ENCODE assay signal across 13 mouse cellular contexts in genomic region chr11:11942320-11943217, GRCm38 (mm10). TPM values are rescaled to one million over a fixed set of nuclear protein-coding genes. Genes with fewer than 3 reads are reported as not detected.
A peak's percentile ranks its signal among the peaks of the same experiment; 100 is the strongest.
DNase-seq lines count a peak whose midpoint lies in the region; ATAC-seq and TF ChIP-seq lines count a peak whose summit lies in the region.
"Had no signal": no experiment of that assay in that cellular context is flagged by ENCODE, and none has a peak within 500 bp of the region (broad histone marks: within the 10 kb centered on the region; RNA-seq: fewer than 3 reads in every experiment).

No protein-coding gene starts in this region.

- no peak overlapping the region for H3K9ac ChIP-seq in forebrain, postnatal 0 days
- peak overlapping the region; percentile 42; the same call in 1 of the 2 replicates for H3K9ac ChIP-seq in liver, adult 2 months (ENCODE audit: low read depth, low read length)
- H3K9ac ChIP-seq in liver, embryonic 12.5 days, result no peak overlapping the region
- H3K9ac ChIP-seq in intestine, embryonic 14.5 days (ENCODE audit: low read length), result no peak overlapping the region
- H3K9ac ChIP-seq: midbrain, embryonic 15.5 days had no signal

- H3K9me3 ChIP-seq in forebrain, embryonic 10.5 days, result no peaks in the 10 kb centered on the region
- H3K9me3 ChIP-seq in forebrain, postnatal 0 days (ENCODE audit: low read length), result no peaks in the 10 kb centered on the region
- H3K9me3 ChIP-seq in liver, embryonic 12.5 days (replicated peaks), result no peaks in the 10 kb centered on the region
- H3K9me3 ChIP-seq in intestine, embryonic 14.5 days (ENCODE audit: control insufficient read depth, low read length), result no peaks in the 10 kb centered on the region
- H3K9me3 ChIP-seq: midbrain, embryonic 15.5 days had no signal

- no peak for TF ChIP-seq POLR2A in liver, adult 2 months (IDR thresholded peaks at IDR 0.05; ENCODE audit: extremely low read depth, insufficient read depth, low read length)

- H3K4me2 ChIP-seq in forebrain, postnatal 0 days (ENCODE audit: low read depth), result no peak overlapping the region
- no peak overlapping the region for H3K4me2 ChIP-seq in liver, embryonic 12.5 days
- H3K4me2 ChIP-seq in intestine, embryonic 14.5 days (ENCODE audit: low read length), result no peak overlapping the region
- H3K4me2 ChIP-seq: midbrain, embryonic 15.5 days had no signal

- 35% methylated on average over 6 of the region's 6 CpGs for WGBS in forebrain, embryonic 10.5 days
- WGBS in forebrain, postnatal 0 days, result 51% methylated on average over 6 of the region's 6 CpGs
- WGBS in liver, adult 2 months, result 62% methylated on average over 6 of the region's 6 CpGs
- WGBS in liver, embryonic 12.5 days (ENCODE audit: insufficient replicate concordance), result 65% methylated on average over 6 of the region's 6 CpGs
- 69% methylated on average over 6 of the region's 6 CpGs for WGBS in intestine, embryonic 14.5 days

- intact Hi-C loops in left cerebral cortex, postnatal 36 days (cut with DNase I), result no loop called here

- peaks cover 61% of the 10 kb centered on the region for H3K27me3 ChIP-seq in forebrain, embryonic 10.5 days (ENCODE audit: poor library complexity, severe bottlenecking)
- no peaks in the 10 kb centered on the region for H3K27me3 ChIP-seq in forebrain, postnatal 0 days (ENCODE audit: insufficient read depth, low read length)
- no peaks in the 10 kb centered on the region for H3K27me3 ChIP-seq in liver, adult 2 months (ENCODE audit: control insufficient read depth, insufficient read depth, low read length)
- no peaks in the 10 kb centered on the region for H3K27me3 ChIP-seq in liver, embryonic 12.5 days (replicated peaks)
- H3K27me3 ChIP-seq in intestine, embryonic 14.5 days (replicated peaks; ENCODE audit: control insufficient read depth, insufficient read depth, low read length), result no peaks in the 10 kb centered on the region
- H3K27me3 ChIP-seq: midbrain, embryonic 15.5 days had no signal

- no peak for TF ChIP-seq CTCF in forebrain, postnatal 0 days (IDR thresholded peaks at IDR 0.05; ENCODE audit: low read depth)
- TF ChIP-seq CTCF in liver, adult 2 months (IDR thresholded peaks at IDR 0.05; ENCODE audit: low read depth, low read length), result no peak

- H3K4me1 ChIP-seq in forebrain, embryonic 10.5 days, result peaks cover 47% of the 10 kb centered on the region
- no peaks in the 10 kb centered on the region for H3K4me1 ChIP-seq in forebrain, postnatal 0 days (ENCODE audit: insufficient read depth)
- peaks cover 11% of the 10 kb centered on the region for H3K4me1 ChIP-seq in liver, adult 2 months (ENCODE audit: control insufficient read depth, insufficient read depth, low read length)
- H3K4me1 ChIP-seq in liver, embryonic 12.5 days, result peaks cover 20% of the 10 kb centered on the region
- H3K4me1 ChIP-seq in intestine, embryonic 14.5 days (replicated peaks; ENCODE audit: control insufficient read depth, insufficient read depth, low read length), result peaks cover 7% of the 10 kb centered on the region; the same call in 1 of the 2 replicates
- H3K4me1 ChIP-seq: midbrain, embryonic 15.5 days had no signal

- peak; percentile 40 for DNase-seq in forebrain, embryonic 10.5 days (ENCODE audit: extremely low spot score, low spot score)
- DNase-seq in forebrain, postnatal 0 days, result no peak
- DNase-seq in liver, adult 2 months (ENCODE audit: extremely low read depth, low read depth, low spot score), result peak; percentile 58
- no peak for DNase-seq in intestine, embryonic 14.5 days (ENCODE audit: low spot score)
- peak; percentile 79 for DNase-seq in retina, postnatal 1 day
- no peak for DNase-seq in left cerebral cortex, postnatal 36 days (ENCODE audit: low spot score in 2 of 2)
- no peak for DNase-seq in spleen, adult 18-20 months
- DNase-seq: cerebellum, adult 2 months; thymus, adult 2 months had no signal

- H3K79me2 ChIP-seq in liver, adult 2 months (ENCODE audit: control insufficient read depth, insufficient read depth, low read length), result no peaks in the 10 kb centered on the region

- no peak for ATAC-seq in forebrain, postnatal 0 days
- no peak for ATAC-seq in liver, embryonic 12.5 days
- peak; percentile 71; the same call in 1 of the 2 replicates for ATAC-seq in intestine, embryonic 14.5 days (replicated peaks; ENCODE audit: low FRiP score, low TSS enrichment, low read depth)
- ATAC-seq: activated CD4-positive, CD25-positive, alpha-beta regulatory T cell, adult 4 months; midbrain, embryonic 15.5 days had no signal

- H3K4me3 ChIP-seq in forebrain, embryonic 10.5 days, result no peak overlapping the region
- no peak overlapping the region for H3K4me3 ChIP-seq in forebrain, postnatal 0 days (ENCODE audit: low read depth, low read length)
- H3K4me3 ChIP-seq in liver, adult 2 months (ENCODE audit: insufficient read depth, low read depth, low read length), result no peak overlapping the region
- no peak overlapping the region for H3K4me3 ChIP-seq in liver, embryonic 12.5 days
- no peak overlapping the region for H3K4me3 ChIP-seq in intestine, embryonic 14.5 days (ENCODE audit: low read depth, low read length)
- H3K4me3 ChIP-seq: left cerebral cortex, adult 2 months; midbrain, embryonic 15.5 days had no signal

- H3K36me3 ChIP-seq in forebrain, embryonic 10.5 days (replicated peaks), result peaks cover 97% of the 10 kb centered on the region
- no peaks in the 10 kb centered on the region for H3K36me3 ChIP-seq in forebrain, postnatal 0 days (ENCODE audit: insufficient read depth)
- no peaks in the 10 kb centered on the region; the same call in 1 of the 2 replicates for H3K36me3 ChIP-seq in liver, adult 2 months (ENCODE audit: control insufficient read depth, insufficient read depth, low read length)
- H3K36me3 ChIP-seq in liver, embryonic 12.5 days, result peaks cover 82% of the 10 kb centered on the region
- peaks cover 94% of the 10 kb centered on the region for H3K36me3 ChIP-seq in intestine, embryonic 14.5 days (ENCODE audit: control insufficient read depth, insufficient read depth, low read length)

- peak overlapping the region; percentile 66; the same call in 1 of the 2 replicates for H3K27ac ChIP-seq in forebrain, embryonic 10.5 days
- no peak overlapping the region for H3K27ac ChIP-seq in forebrain, postnatal 0 days (ENCODE audit: low read depth, low read length)
- H3K27ac ChIP-seq in liver, adult 2 months (replicated peaks; ENCODE audit: insufficient read depth, low read depth, low read length), result peak overlapping the region; percentile 47
- no peak overlapping the region for H3K27ac ChIP-seq in liver, embryonic 12.5 days
- peak overlapping the region; percentile 48; the same call in 1 of the 2 replicates for H3K27ac ChIP-seq in intestine, embryonic 14.5 days (ENCODE audit: low read depth)
- H3K27ac ChIP-seq: left cerebral cortex, adult 2 months; midbrain, embryonic 15.5 days had no signal

RNA-seq across cellular contexts. Expression of gene Ddc, which starts 44.6 kb away (rescaled TPM):
- polyA plus RNA-seq in forebrain, embryonic 10.5 days (2016; fragmentation: Nextera tagmentation; extraction: Ambion mirVana), result 5.1 and 6.0 TPM in 2 replicates
- total RNA-seq in forebrain, postnatal 0 days (2014; rRNA removed), result 7.2 and 13.6 TPM in 2 replicates
- 5.6 and 8.6 TPM in 2 replicates for polyA plus RNA-seq in forebrain, postnatal 0 days (2015; fragmentation: Nextera tagmentation; extraction: Ambion mirVana)
- 56.4 and 67.3 TPM in 2 replicates for total RNA-seq in liver, adult 2 months (2014; rRNA removed)
- 75.7 and 82.3 TPM in 2 replicates for polyA plus RNA-seq in liver, adult 2 months (2012; rRNA removed)
- polyA plus RNA-seq in liver, embryonic 12.5 days (2016; fragmentation: Nextera tagmentation; extraction: Ambion mirVana), result 9.3 and 10.4 TPM in 2 replicates
- polyA plus RNA-seq in intestine, embryonic 14.5 days (2014; fragmentation: Nextera tagmentation; extraction: Ambion mirVana), result 34.8 and 37.3 TPM in 2 replicates
- total RNA-seq in left cerebral cortex, postnatal 36 days (2021), result 1 to 10 TPM; 5.4 TPM

Comparison
In these comparisons a context has a peak if more than half of its experiments do, and no peak if none do; other contexts are left out.
1. DNase-seq: peak in forebrain, embryonic 10.5 days (single experiment), liver, adult 2 months (single experiment) and retina, postnatal 1 day (single experiment); none in forebrain, postnatal 0 days (single experiment), intestine, embryonic 14.5 days (single experiment), left cerebral cortex, postnatal 36 days (0 of 2) and spleen, adult 18-20 months (0 of 2).
2. H3K27ac ChIP-seq: peak in forebrain, embryonic 10.5 days (single experiment), liver, adult 2 months (single experiment) and intestine, embryonic 14.5 days (single experiment); none in forebrain, postnatal 0 days (single experiment) and liver, embryonic 12.5 days (single experiment).